Mouse (Mus musculus) testis, adult 2 months (tissue): ENCODE data around the gene Dmpk.

Source experiments
- CTCF ChIP-seq: fragments of 200-500 bp; IDR thresholded peaks from 2 replicates; pipeline ENCODE4 v1.5.1; 2012; ENCODE audit warnings: low read depth, mild to moderate bottlenecking, inconsistent platforms, low read length, moderate library complexity; ENCODE audit not compliant: control insufficient read depth, insufficient read depth, insufficient replicate concordance
- POLR2A ChIP-seq: fragments of 200-500 bp; IDR thresholded peaks from 2 replicates; pipeline ENCODE4 v1.6.1; 2012; ENCODE audit warnings: low read depth, mild to moderate bottlenecking, inconsistent platforms, low read length, moderate library complexity; ENCODE audit not compliant: control insufficient read depth

- TF ChIP-seq CTCF (no peak), POLR2A (no peak)
Measured at GRCm38 (mm10) chr7:19048006-19048527, 35.6 kb upstream of the Dmpk start.
